8 mouse cellular contexts compared by ENCODE assay signal in genomic region chr10:121364801-121365564, GRCm38 (mm10). TPM values are rescaled to one million over a fixed set of nuclear protein-coding genes. Genes with fewer than 3 reads are reported as not detected.
A peak's percentile ranks its signal among the peaks of the same experiment; 100 is the strongest.
DNase-seq lines count a peak whose midpoint lies in the region; ATAC-seq and TF ChIP-seq lines count a peak whose summit lies in the region.

Gene Gns (plus strand): TSS chr10:121365090.

- TF ChIP-seq CTCF in bone marrow macrophage, adult 2 months (IDR thresholded peaks at IDR 0.05; ENCODE audit: low read depth, low read length): no peak
- TF ChIP-seq CTCF in embryonic fibroblast, embryonic 13.5 days (IDR thresholded peaks at IDR 0.05; ENCODE audit: borderline replicate concordance, insufficient read depth, low read length): no peak
- no peak for TF ChIP-seq CTCF in spleen, adult 2 months (IDR thresholded peaks at IDR 0.05; ENCODE audit: extremely low read depth, insufficient read depth, insufficient read length, insufficient replicate concordance)

- WGBS in kidney, embryonic 14.5 days: under 1% methylated on average over 63 of the region's 72 CpGs
- WGBS in limb, embryonic 14.5 days: under 1% methylated on average over 54 of the region's 72 CpGs
- WGBS in midbrain, embryonic 16.5 days: under 1% methylated on average over 62 of the region's 72 CpGs
- WGBS in spleen, adult 2 months: under 1% methylated on average over 72 of the region's 72 CpGs

- TF ChIP-seq POLR2A in bone marrow macrophage, adult 2 months (IDR thresholded peaks at IDR 0.05; ENCODE audit: borderline replicate concordance, low read depth, low read length): no peak; the same call in 1 of the 2 replicates
- peak; percentile 92 for TF ChIP-seq POLR2A in embryonic fibroblast, embryonic 13.5 days (IDR thresholded peaks at IDR 0.05; ENCODE audit: low read depth, low read length)
- TF ChIP-seq POLR2A in limb, embryonic 14.5 days (IDR thresholded peaks at IDR 0.05; ENCODE audit: borderline replicate concordance, extremely low read depth, insufficient read depth, insufficient read length): 0 out of 2 replicates have a peak, but pooled peaks have one; percentile 53
- TF ChIP-seq POLR2A in spleen, adult 2 months (IDR thresholded peaks at IDR 0.05; ENCODE audit: low read depth, low read length): peak; percentile 78; the same call in 1 of the 2 replicates

- peak within 1 kb of the TSS; percentile 96 for H3K27ac ChIP-seq in bone marrow macrophage, adult 2 months (ENCODE audit: insufficient read depth, low read depth, low read length)
- peak within 1 kb of the TSS; percentile 51 for H3K27ac ChIP-seq in embryonic fibroblast, embryonic 13.5 days (ENCODE audit: insufficient read depth, low read length)
- no peak within 1 kb of the TSS for H3K27ac ChIP-seq in kidney, embryonic 14.5 days (ENCODE audit: low read depth, low read length)
- peak within 1 kb of the TSS; percentile 52 for H3K27ac ChIP-seq in limb, embryonic 14.5 days (replicated peaks; ENCODE audit: low read depth, low read length)
- H3K27ac ChIP-seq in midbrain, embryonic 16.5 days (ENCODE audit: low read length): peak within 1 kb of the TSS; percentile 72
- peak within 1 kb of the TSS; percentile 93 for H3K27ac ChIP-seq in spleen, adult 2 months (ENCODE audit: insufficient read depth, low read length)

- ATAC-seq in kidney, embryonic 14.5 days (ENCODE audit: low FRiP score, low TSS enrichment): peak; percentile 98
- ATAC-seq in limb, embryonic 14.5 days (ENCODE audit: low FRiP score, low read depth): peak; percentile 95
- peak; percentile 98 for ATAC-seq in midbrain, embryonic 16.5 days

- H3K27me3 ChIP-seq in kidney, embryonic 14.5 days (ENCODE audit: control insufficient read depth, insufficient read depth, low read length): no peaks in the 10 kb centered on the region
- no peaks in the 10 kb centered on the region for H3K27me3 ChIP-seq in limb, embryonic 14.5 days (ENCODE audit: control insufficient read depth, insufficient read depth, low read length)
- no peaks in the 10 kb centered on the region for H3K27me3 ChIP-seq in midbrain, embryonic 16.5 days (ENCODE audit: control insufficient read depth, insufficient read depth, low read depth, low read length)
- no peaks in the 10 kb centered on the region for H3K27me3 ChIP-seq in spleen, adult 2 months (ENCODE audit: control insufficient read depth, insufficient read depth, low read length)

- H3K9me3 ChIP-seq in kidney, embryonic 14.5 days (ENCODE audit: control insufficient read depth, low read length): no peaks in the 10 kb centered on the region
- no peaks in the 10 kb centered on the region for H3K9me3 ChIP-seq in limb, embryonic 14.5 days (ENCODE audit: control insufficient read depth, low read length)
- H3K9me3 ChIP-seq in midbrain, embryonic 16.5 days (replicated peaks; ENCODE audit: control insufficient read depth, low read length, poor library complexity, severe bottlenecking): no peaks in the 10 kb centered on the region

- peak within 1 kb of the TSS; percentile 96 for H3K4me2 ChIP-seq in kidney, embryonic 14.5 days (replicated peaks; ENCODE audit: low read depth, low read length)
- peak within 1 kb of the TSS; percentile 91 for H3K4me2 ChIP-seq in limb, embryonic 14.5 days (replicated peaks; ENCODE audit: low read depth, low read length, severe bottlenecking)
- H3K4me2 ChIP-seq in midbrain, embryonic 16.5 days (ENCODE audit: low read length): peak within 1 kb of the TSS; percentile 73

- H3K4me3 ChIP-seq in bone marrow macrophage, adult 2 months (ENCODE audit: insufficient read depth, low read length): peak within 1 kb of the TSS; percentile 85
- peak within 1 kb of the TSS; percentile 79 for H3K4me3 ChIP-seq in embryonic fibroblast, embryonic 13.5 days (ENCODE audit: insufficient read depth, low read length)
- peak within 1 kb of the TSS; percentile 94 for H3K4me3 ChIP-seq in kidney, embryonic 14.5 days (ENCODE audit: low read length)
- H3K4me3 ChIP-seq in limb, embryonic 14.5 days (replicated peaks; ENCODE audit: low read length): peak within 1 kb of the TSS; percentile 98
- H3K4me3 ChIP-seq in midbrain, embryonic 16.5 days (ENCODE audit: low read depth, low read length): peak within 1 kb of the TSS; percentile 81
- peak within 1 kb of the TSS; percentile 97 for H3K4me3 ChIP-seq in spleen, adult 2 months (ENCODE audit: extremely low read depth, insufficient read depth, insufficient read length)

- DNase-seq in B cell, adult 2 months: peak; percentile 86 to 87
- DNase-seq in heart, adult 9 months (ENCODE audit: low spot score in 2 of 2): peak; percentile 70 to 76
- peak; percentile 84 for DNase-seq in limb, embryonic 14.5 days (ENCODE audit: low spot score)
- DNase-seq in spleen, adult 2 months (ENCODE audit: low read depth in 1 of 2, low spot score in 2 of 2): peak; percentile 54 to 74

- H3K9ac ChIP-seq in kidney, embryonic 14.5 days (ENCODE audit: low read depth, low read length): peak within 1 kb of the TSS; percentile 90
- peak within 1 kb of the TSS; percentile 79 for H3K9ac ChIP-seq in limb, embryonic 14.5 days (ENCODE audit: low read depth, low read length, severe bottlenecking)
- H3K9ac ChIP-seq in midbrain, embryonic 16.5 days (ENCODE audit: low read depth, low read length): peak within 1 kb of the TSS; percentile 83

- H3K4me1 ChIP-seq in bone marrow macrophage, adult 2 months (ENCODE audit: control insufficient read depth, insufficient read depth, low read length): peaks cover 28% of the 10 kb centered on the region
- H3K4me1 ChIP-seq in embryonic fibroblast, embryonic 13.5 days (ENCODE audit: control insufficient read depth, insufficient read depth, low read length): peaks cover 4% of the 10 kb centered on the region; the same call in 1 of the 2 replicates
- H3K4me1 ChIP-seq in kidney, embryonic 14.5 days (ENCODE audit: control insufficient read depth, insufficient read depth, low read length): peaks cover 18% of the 10 kb centered on the region
- peaks cover 14% of the 10 kb centered on the region for H3K4me1 ChIP-seq in limb, embryonic 14.5 days (ENCODE audit: control insufficient read depth, insufficient read depth, low read length)
- peaks cover 16% of the 10 kb centered on the region for H3K4me1 ChIP-seq in midbrain, embryonic 16.5 days (ENCODE audit: control insufficient read depth, insufficient read depth, low read length)
- no peaks in the 10 kb centered on the region; the same call in 1 of the 2 replicates for H3K4me1 ChIP-seq in spleen, adult 2 months (ENCODE audit: control insufficient read depth, insufficient read depth, insufficient read length)

- peaks cover 3% of the 10 kb centered on the region; the same call in 1 of the 2 replicates for H3K36me3 ChIP-seq in kidney, embryonic 14.5 days (ENCODE audit: control insufficient read depth, insufficient read depth, low read length)
- H3K36me3 ChIP-seq in limb, embryonic 14.5 days (ENCODE audit: control insufficient read depth, insufficient read depth, low read length): peaks cover 7% of the 10 kb centered on the region; the same call in 1 of the 2 replicates
- H3K36me3 ChIP-seq in midbrain, embryonic 16.5 days (ENCODE audit: control insufficient read depth, insufficient read depth, low read length): no peaks in the 10 kb centered on the region
- H3K36me3 ChIP-seq in spleen, adult 2 months (ENCODE audit: control insufficient read depth, insufficient read depth, low read length): no peaks in the 10 kb centered on the region

RNA-seq across cellular contexts. Expression of gene Gns, which starts in this region (rescaled TPM):
- 302 and 313 TPM in 2 replicates for polyA plus RNA-seq in bone marrow macrophage, adult 2 months (2012; ENCODE audit: insufficient read depth, insufficient read length, missing spikeins)
- polyA plus RNA-seq in embryonic fibroblast, embryonic 13.5 days (2011; ENCODE audit: insufficient read length, low read depth, missing spikeins): 137 and 165 TPM in 2 replicates
- polyA plus RNA-seq in kidney, embryonic 14.5 days (2014; fragmentation: Nextera tagmentation; extraction: Ambion mirVana): 26.5 and 48.7 TPM in 2 replicates
- 41.6 and 45.6 TPM in 2 replicates for polyA plus RNA-seq in limb, embryonic 14.5 days (2012; rRNA removed)
- 62.0 and 66.6 TPM in 2 replicates for polyA plus RNA-seq in limb, embryonic 14.5 days (2014; fragmentation: Nextera tagmentation; extraction: Ambion mirVana)
- 38.3 and 38.6 TPM in 2 replicates for polyA plus RNA-seq in midbrain, embryonic 16.5 days (2015; fragmentation: Nextera tagmentation; extraction: Ambion mirVana)
- 66.8 and 181 TPM in 2 replicates for polyA plus RNA-seq in spleen, adult 2 months (2012; rRNA removed)
